Mouse (Mus musculus): Measurements from ENCODE around the gene Foxj3.

GRCm38 (mm10) chr4:119575459-119575858, 38.7 kb downstream of the Foxj3 start:
- TF ChIP-seq MYOD1 (IDR thresholded peaks at IDR 0.05; ENCODE audit: control insufficient read depth in 1 of 3, insufficient read length in 2 of 3, low read depth in 2 of 3) (no peak), TCF12 (IDR thresholded peaks at IDR 0.05; ENCODE audit: insufficient read depth, poor library complexity, severe bottlenecking) (no peak), TCF3 (IDR thresholded peaks at IDR 0.05; ENCODE audit: insufficient read length, low read depth) (no peak), POLR2A (IDR thresholded peaks at IDR 0.05; ENCODE audit: insufficient read length, low read depth) (no peak), MYOG (IDR thresholded peaks at IDR 0.05; ENCODE audit: control insufficient read depth in 1 of 3, insufficient read depth in 1 of 3, insufficient read length in 2 of 3, low read depth in 2 of 3) (no peak), USF1 (IDR thresholded peaks at IDR 0.05; ENCODE audit: low read depth) (no peak), CEBPB (IDR thresholded peaks at IDR 0.05; ENCODE audit: insufficient read depth, poor library complexity, severe bottlenecking) (no peak)
